Mouse (Mus musculus) heart, adult 2 months (tissue): ENCODE measurements around the gene Rtp4. TPM values are rescaled to one million over a fixed set of nuclear protein-coding genes. Genes with fewer than 3 reads are reported as not detected.

Source experiments
- DNase-seq, 2 experiments: peaks; one replicate each; pipeline ENCODE4 v3.0.0; 2021
- H3K27ac ChIP-seq: fragments of 200-600 bp; 2 replicates; pipeline ENCODE4 v1.8.1; 2022
- H3K27me3 ChIP-seq: fragments of 200-500 bp; 2 replicates; pipeline ENCODE4 v1.6.1; 2012; ENCODE audit warnings: mild to moderate bottlenecking, low read length, inconsistent platforms, mixed read lengths; ENCODE audit not compliant: control insufficient read depth, insufficient read depth
- H3K36me3 ChIP-seq: fragments of 200-500 bp; 2 replicates; pipeline ENCODE4 v1.6.1; 2012; ENCODE audit warnings: low read length, inconsistent platforms; ENCODE audit not compliant: control insufficient read depth, insufficient read depth
- H3K4me1 ChIP-seq: fragments of 200-500 bp; 2 replicates; pipeline ENCODE4 v1.6.1; 2011; ENCODE audit warnings: low read length; ENCODE audit not compliant: control insufficient read depth, insufficient read depth
- H3K4me3 ChIP-seq: fragments of 200-600 bp; 2 replicates; pipeline ENCODE4 v1.8.1; 2022
- H3K79me2 ChIP-seq: fragments of 200-500 bp; replicated peaks from 2 replicates; pipeline ENCODE4 v1.6.1; 2012; ENCODE audit warnings: mild to moderate bottlenecking, inconsistent platforms, low read length, moderate library complexity, mixed read lengths; ENCODE audit not compliant: control insufficient read depth, insufficient read depth
- H3K9ac ChIP-seq: fragments of 200-500 bp; 2 replicates; pipeline ENCODE4 v1.6.1; 2012; ENCODE audit warnings: low read depth, mild to moderate bottlenecking, control low read depth, inconsistent platforms, low read length, mixed read lengths
- CTCF ChIP-seq: fragments of 200-600 bp; IDR thresholded peaks from 2 replicates; pipeline ENCODE4 v1.8.1; 2022; ENCODE audit warnings: antibody characterized with exemption, mild to moderate bottlenecking, moderate library complexity
- EP300 ChIP-seq: fragments of 200-500 bp; IDR thresholded peaks from 2 replicates; pipeline ENCODE4 v1.6.1; 2011; ENCODE audit warnings: low read depth, low read length, control low read depth; ENCODE audit not compliant: insufficient read depth
- POLR2A ChIP-seq: fragments of 200-500 bp; IDR thresholded peaks from 2 replicates; pipeline ENCODE4 v1.6.1; 2011; ENCODE audit warnings: mild to moderate bottlenecking, low read depth, low read length, control low read depth; ENCODE audit not compliant: insufficient read depth
- WGBS: fragments of 180-500 bp; shearing (Covaris S2); methylation state at CpG from one replicate; pipeline ENCODE4 v1.1.7; 2018; 5-methylcytosine and 5-hydroxymethylcytosine counted together
- intact Hi-C: fragments of 180-260 bp; cut with DNase I; formaldehyde crosslinking; loops from one replicate; pipeline ENCODE4 v1.15.1; 2025
- polyA plus RNA-seq: library from polyadenylated mRNA; depleted of rRNA; stranded (reverse); fragments of >200 nt; gene quantifications from 2 replicates; pipeline ENCODE4 v1.2.3, GENCODE M21; 2012
- total RNA-seq, 2 experiments: library from RNA; stranded (reverse); gene quantifications; 2 replicates each; pipeline ENCODE4 v1.2.3; 2021

Gene Rtp4
- total and polyA plus RNA-seq, 3 experiments, result 4.5 to 10.4 (median 4.8) TPM

GRCm38 (mm10) chr16:23550346-23550980 is 30.4 kb downstream of the Rtp4 start:
- 40% methylated on average over 8 of the region's 8 CpGs for WGBS

GRCm38 (mm10) chr16:23550981-23551582 is 31.0 kb downstream of the Rtp4 start:
- H3K79me2 ChIP-seq, result no peaks in the 10 kb centered on the region
- no peak for TF ChIP-seq CTCF
- no peak for TF ChIP-seq POLR2A
- TF ChIP-seq EP300, result no peak
- 82% methylated on average over 18 of the region's 18 CpGs for WGBS
- H3K4me1 ChIP-seq, result no peaks in the 10 kb centered on the region
- H3K27ac ChIP-seq, result no peak overlapping the region
- DNase-seq, result no peak
- no peak overlapping the region for H3K4me3 ChIP-seq
- H3K27me3 ChIP-seq, result no peaks in the 10 kb centered on the region
- intact Hi-C loops, result loop anchor here (1.0 to 2.0 kb wide), 3 partner anchors 98 to 402 kb away; no protein-coding TSS in a partner anchor
- H3K36me3 ChIP-seq, result no peaks in the 10 kb centered on the region
- H3K9ac ChIP-seq, result no peak overlapping the region

More at GRCm38 (mm10) chr16:23550346-23550980, 30.4 kb downstream of the Rtp4 start:
- Histone ChIP-seq H3K79me2 (no peaks in the 10 kb centered on the region), H3K36me3 (no peaks in the 10 kb centered on the region), H3K27ac (no peak overlapping the region), H3K4me3 (no peak overlapping the region), H3K27me3 (no peaks in the 10 kb centered on the region), H3K9ac (no peak overlapping the region), H3K4me1 (no peaks in the 10 kb centered on the region)
- intact Hi-C loops, result loop anchor here (1.0 to 2.0 kb wide), 3 partner anchors 98 to 403 kb away; no protein-coding TSS in a partner anchor
- TF ChIP-seq POLR2A, result no peak
- TF ChIP-seq EP300, result peak; percentile 80; the same call in 1 of the 2 replicates
- TF ChIP-seq CTCF, result peak; percentile 87
- DNase-seq, result peak; percentile 46 to 56

GRCm38 (mm10) chr16:23554673-23555072 is 34.6 kb downstream of the Rtp4 start:
- 86% methylated on average over 5 of the region's 5 CpGs for WGBS
- intact Hi-C loops, result no loop called here
- DNase-seq, result no peak
- no peak overlapping the region for H3K27ac ChIP-seq
- no peaks in the 10 kb centered on the region for H3K79me2 ChIP-seq
- no peaks in the 10 kb centered on the region for H3K27me3 ChIP-seq
- H3K36me3 ChIP-seq, result no peaks in the 10 kb centered on the region
- no peak for TF ChIP-seq EP300
- TF ChIP-seq POLR2A, result no peak
- TF ChIP-seq CTCF, result no peak
- H3K4me3 ChIP-seq, result no peak overlapping the region
- no peak overlapping the region for H3K9ac ChIP-seq
- H3K4me1 ChIP-seq, result no peaks in the 10 kb centered on the region

- H3K4me1 ChIP-seq, result no peaks in the 10 kb centered on the region
- H3K27ac ChIP-seq, result no peak overlapping the region
- 79% methylated on average over 5 of the region's 5 CpGs for WGBS
- no peaks in the 10 kb centered on the region for H3K79me2 ChIP-seq
- TF ChIP-seq CTCF, result no peak
- no peak for TF ChIP-seq POLR2A
- TF ChIP-seq EP300, result no peak
- no peak overlapping the region for H3K4me3 ChIP-seq
- no peak overlapping the region for H3K9ac ChIP-seq
- peak in 1 of 2 experiments; percentile 6 for DNase-seq
- intact Hi-C loops, result no loop called here
- no peaks in the 10 kb centered on the region for H3K36me3 ChIP-seq
- no peaks in the 10 kb centered on the region for H3K27me3 ChIP-seq
Observed at GRCm38 (mm10) chr16:23557195-23557594, 37.1 kb downstream of the Rtp4 start.

- Histone ChIP-seq H3K79me2 (no peaks in the 10 kb centered on the region), H3K27me3 (no peaks in the 10 kb centered on the region), H3K9ac (no peak overlapping the region), H3K4me1 (no peaks in the 10 kb centered on the region), H3K36me3 (no peaks in the 10 kb centered on the region), H3K4me3 (no peak overlapping the region), H3K27ac (no peak overlapping the region)
- 83% methylated on average over 2 of the region's 2 CpGs for WGBS
- no peak for DNase-seq
- no peak for TF ChIP-seq POLR2A
- no peak for TF ChIP-seq EP300
- no peak for TF ChIP-seq CTCF
- intact Hi-C loops, result no loop called here
Observed at GRCm38 (mm10) chr16:23557669-23558068, 37.6 kb downstream of the Rtp4 start.

GRCm38 (mm10) chr16:23568369-23568958 is 48.4 kb downstream of the Rtp4 start:
- Histone ChIP-seq H3K9ac (no peak overlapping the region), H3K36me3 (no peaks in the 10 kb centered on the region)
- 59% methylated on average over 4 of the region's 4 CpGs for WGBS

More at GRCm38 (mm10) chr16:23568369-23568958, 48.4 kb downstream of the Rtp4 start:
- intact Hi-C loops, result no loop called here
- no peak overlapping the region for H3K4me3 ChIP-seq
- H3K27me3 ChIP-seq, result no peaks in the 10 kb centered on the region
- no peak for DNase-seq
- H3K4me1 ChIP-seq, result no peaks in the 10 kb centered on the region
- no peak overlapping the region for H3K27ac ChIP-seq
- H3K79me2 ChIP-seq, result no peaks in the 10 kb centered on the region
- TF ChIP-seq CTCF, result no peak
